Mouse (Mus musculus) midbrain, embryonic 10.5 days (tissue): ENCODE measurements around the gene Pkig. TPM values are rescaled to one million over a fixed set of nuclear protein-coding genes. Genes with fewer than 3 reads are reported as not detected.
A peak's percentile ranks its signal among the peaks of the same experiment; 100 is the strongest.
"Not testable (repeated sequence)": the region's sequence is repeated elsewhere in the genome, so short reads cannot be mapped to it uniquely, and the experiment has no call there.

Experiments used
- DNase-seq: peaks from one replicate; pipeline ENCODE4 v3.0.0-alpha.2; 2017; ENCODE audit warnings: low spot score
- H3K27ac ChIP-seq: fragments of 300-500 bp; sonication (generic); replicated peaks from 2 replicates; pipeline ENCODE4 v1.5.1; 2016; ENCODE audit warnings: mild to moderate bottlenecking
- H3K27me3 ChIP-seq: fragments of 300-500 bp; sonication (generic); 2 replicates; pipeline ENCODE4 v1.6.1; 2016; ENCODE audit warnings: low read depth, mild to moderate bottlenecking; ENCODE audit not compliant: poor library complexity, severe bottlenecking
- H3K36me3 ChIP-seq: fragments of 300-500 bp; sonication (generic); 2 replicates; pipeline ENCODE4 v1.6.1; 2016; ENCODE audit warnings: mild to moderate bottlenecking, moderate library complexity
- H3K4me1 ChIP-seq: fragments of 300-500 bp; sonication (generic); 2 replicates; pipeline ENCODE4 v1.6.1; 2016
- H3K4me3 ChIP-seq: fragments of 300-500 bp; sonication (generic); 2 replicates; pipeline ENCODE4 v1.5.1; 2016; ENCODE audit warnings: mild to moderate bottlenecking, moderate library complexity
- H3K9me3 ChIP-seq: fragments of 300-500 bp; sonication (generic); replicated peaks from 2 replicates; pipeline ENCODE4 v1.6.1; 2016; ENCODE audit warnings: mild to moderate bottlenecking
- WGBS: fragments of 180-500 bp; shearing (Covaris S2); methylation state at CpG from one replicate; pipeline ENCODE4 v1.1.7; 2016; 5-methylcytosine and 5-hydroxymethylcytosine counted together
- polyA plus RNA-seq: library from polyadenylated mRNA; unstranded; fragments of >200 nt; fragmentation: Nextera tagmentation; extraction: Ambion mirVana; gene quantifications from 2 replicates; pipeline ENCODE4 v1.2.1, GENCODE M21; 2016

Pkig gene
- 163 and 190 TPM in 2 replicates for polyA plus RNA-seq

DNA sequence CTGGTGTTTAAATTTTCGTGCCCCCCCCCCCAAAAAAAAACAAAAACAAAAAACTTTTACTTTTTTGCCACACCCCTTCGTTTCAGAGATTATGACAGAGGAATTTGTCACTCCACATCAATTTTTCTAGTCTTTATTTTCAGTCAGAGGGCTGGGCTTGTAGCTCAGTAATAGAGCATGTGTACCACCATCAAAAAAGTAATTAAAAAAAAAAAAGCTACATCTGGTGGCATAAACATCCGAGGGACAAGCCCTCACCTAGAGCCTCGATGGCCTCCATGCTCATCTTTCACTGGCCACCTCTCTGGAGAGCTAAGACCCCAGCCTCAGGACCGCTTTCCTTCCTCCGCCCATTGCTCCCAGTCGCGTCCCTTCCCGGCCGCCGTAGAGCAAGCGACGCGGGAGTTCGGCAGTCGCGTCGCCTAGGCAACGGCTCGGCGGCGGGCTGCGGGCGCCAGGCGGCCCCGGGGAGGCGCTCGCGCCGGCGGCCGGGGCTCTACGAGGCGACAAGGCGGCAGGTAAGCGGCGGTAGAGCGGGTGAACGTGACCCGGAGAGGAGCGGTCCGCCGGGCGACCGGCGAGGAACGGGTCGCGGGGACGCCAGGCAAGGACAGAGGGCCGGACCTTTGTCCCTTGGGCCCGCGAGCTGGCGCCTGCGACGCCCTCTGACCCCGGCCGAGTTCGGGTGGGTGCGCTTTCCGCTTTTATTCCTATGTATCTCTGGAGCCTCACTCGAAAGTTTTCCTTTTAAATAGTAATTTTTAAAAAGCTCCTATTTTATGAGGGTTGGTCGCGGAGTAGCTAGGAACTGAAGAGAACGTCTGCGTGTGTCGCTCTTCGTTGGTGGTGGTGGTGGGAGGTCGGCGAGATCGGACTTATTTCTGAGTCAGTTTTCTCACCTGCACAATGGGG is at the start of gene Pkig:
Gene Pkig, plus strand, starts transcription at position 412 of the 912 bp plus-strand sequence.
- peak within 1 kb of the TSS; percentile 95 for H3K27ac ChIP-seq
- peaks cover 30% of the 10 kb centered on the region for H3K4me1 ChIP-seq
- H3K27me3 ChIP-seq: no peaks in the 10 kb centered on the region
- peak; percentile 90 for DNase-seq
- WGBS: under 1% methylated on average over 71 of the region's 71 CpGs
- peak within 1 kb of the TSS; percentile 82 for H3K4me3 ChIP-seq
- peaks cover 5% of the 10 kb centered on the region; the same call in 1 of the 2 replicates for H3K36me3 ChIP-seq
- 0 out of 2 replicates have a peak, but pooled peaks cover 2% of the 10 kb centered on the region for H3K9me3 ChIP-seq

- Histone ChIP-seq H3K9me3 (no peaks in the 10 kb centered on the region), H3K4me1 (no peaks in the 10 kb centered on the region), H3K4me3 (no peak overlapping the region), H3K27ac (no peak overlapping the region), H3K27me3 (no peaks in the 10 kb centered on the region), H3K36me3 (peaks cover 53% of the 10 kb centered on the region)
- no peak for DNase-seq
- 87% methylated on average over 12 of the region's 12 CpGs for whole genome bisulfite sequencing
These were observed 48.8 kb upstream of the Pkig start for GRCm38 (mm10) chr2:163609281-163609975.

DNA sequence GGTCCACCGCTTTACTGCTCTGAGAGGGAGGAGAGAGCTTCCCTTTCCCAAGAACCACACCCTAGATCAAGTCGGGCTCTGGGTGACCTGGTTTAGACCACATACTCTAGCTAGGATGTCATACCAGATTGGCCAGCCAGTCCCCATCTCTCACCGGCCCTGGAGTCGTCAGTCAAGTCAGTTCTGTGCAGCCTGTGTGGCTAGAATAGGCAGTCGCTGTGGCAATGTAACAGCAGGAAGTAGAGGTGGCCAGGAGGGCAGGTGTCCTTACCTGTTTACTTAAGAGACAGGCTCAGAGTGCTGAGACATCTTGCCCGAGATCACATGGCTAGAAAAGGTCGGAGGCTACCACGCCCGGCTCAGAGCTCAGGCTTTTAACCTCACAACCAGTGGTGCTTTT is 47.0 kb upstream of the Pkig start:
- no peak for DNase-seq
- Histone ChIP-seq H3K36me3 (peaks cover 70% of the 10 kb centered on the region), H3K4me1 (no peaks in the 10 kb centered on the region), H3K4me3 (no peak overlapping the region), H3K27me3 (no peaks in the 10 kb centered on the region), H3K27ac (no peak overlapping the region), H3K9me3 (no peaks in the 10 kb centered on the region)
- 83% methylated on average over 9 of the region's 9 CpGs for WGBS

GRCm38 (mm10) chr2:163613206-163613605 is 45.0 kb upstream of the Pkig start:
- H3K4me1 ChIP-seq: no peaks in the 10 kb centered on the region
- no peak overlapping the region for H3K27ac ChIP-seq
- H3K27me3 ChIP-seq: no peaks in the 10 kb centered on the region
- 93% methylated on average over 5 of the region's 5 CpGs for WGBS
- no peak overlapping the region for H3K4me3 ChIP-seq
- peaks cover 80% of the 10 kb centered on the region for H3K36me3 ChIP-seq
- H3K9me3 ChIP-seq: no peaks in the 10 kb centered on the region
- DNase-seq: no peak

DNA sequence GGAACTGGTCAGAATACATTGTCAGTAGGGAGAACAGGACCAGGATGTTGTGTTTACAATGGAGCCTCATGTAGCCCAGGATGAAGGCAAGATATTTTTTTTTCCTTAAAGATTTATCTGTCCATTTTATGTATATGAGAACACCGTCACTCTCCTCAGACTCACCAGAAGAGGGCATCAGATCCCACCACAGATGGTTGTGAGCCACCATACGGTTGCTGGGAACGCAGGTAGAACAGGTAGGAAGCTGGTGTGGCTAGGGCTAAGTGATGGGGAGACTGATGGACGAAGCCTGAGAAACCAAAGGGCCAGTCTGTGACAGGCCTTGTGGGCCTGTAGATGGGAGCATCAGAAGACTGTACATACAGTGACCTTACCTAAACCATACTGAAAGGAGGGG is 44.2 kb upstream of the Pkig start:
- Histone ChIP-seq H3K27ac (no peak overlapping the region), H3K36me3 (peaks cover 88% of the 10 kb centered on the region), H3K4me3 (no peak overlapping the region), H3K27me3 (no peaks in the 10 kb centered on the region), H3K9me3 (no peaks in the 10 kb centered on the region), H3K4me1 (no peaks in the 10 kb centered on the region)
- DNase-seq: no peak
- WGBS: 89% methylated on average over 4 of the region's 4 CpGs

- 93% methylated on average over 9 of the region's 9 CpGs for WGBS
- peaks cover 93% of the 10 kb centered on the region for H3K36me3 ChIP-seq
- no peaks in the 10 kb centered on the region for H3K4me1 ChIP-seq
- DNase-seq: no peak
- H3K27ac ChIP-seq: no peak overlapping the region
- no peaks in the 10 kb centered on the region for H3K9me3 ChIP-seq
- no peak overlapping the region for H3K4me3 ChIP-seq
- H3K27me3 ChIP-seq: no peaks in the 10 kb centered on the region
These were observed 42.8 kb upstream of the Pkig start for GRCm38 (mm10) chr2:163615401-163615800.

- no peak overlapping the region for H3K4me3 ChIP-seq
- H3K36me3 ChIP-seq: peaks cover 93% of the 10 kb centered on the region
- no peak for DNase-seq
- no peaks in the 10 kb centered on the region for H3K9me3 ChIP-seq
- H3K27me3 ChIP-seq: no peaks in the 10 kb centered on the region
- no peak overlapping the region for H3K27ac ChIP-seq
- 90% methylated on average over 4 of the region's 4 CpGs for WGBS
- H3K4me1 ChIP-seq: no peaks in the 10 kb centered on the region
These were observed 42.1 kb upstream of the Pkig start for GRCm38 (mm10) chr2:163615906-163616651.

DNA sequence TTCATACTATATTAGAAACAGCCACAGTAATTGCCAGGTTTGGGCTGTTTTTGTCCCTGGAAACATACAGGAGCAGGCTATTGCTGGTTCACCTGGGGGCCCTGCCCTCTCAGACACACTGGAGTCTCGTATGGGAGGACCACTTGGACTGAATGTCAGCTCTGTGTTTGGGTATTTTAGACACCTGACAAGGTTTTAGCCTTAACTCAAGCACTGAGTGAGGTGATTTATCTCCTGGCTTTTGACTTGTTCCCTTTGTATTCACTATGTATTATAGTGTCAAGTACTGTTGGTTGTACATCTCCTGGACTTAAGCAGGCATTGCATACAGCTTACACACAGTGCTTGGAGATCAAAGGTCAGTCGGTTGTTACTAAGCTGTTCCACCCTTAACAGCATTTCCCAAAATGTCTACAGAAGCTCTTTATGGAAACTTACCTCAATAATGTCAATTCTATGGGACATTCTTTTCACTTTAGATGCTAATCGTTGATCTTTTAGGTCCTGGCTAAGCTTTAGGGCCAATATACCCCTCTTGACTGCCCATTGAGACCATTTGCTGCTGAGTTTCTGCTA is 41.4 kb upstream of the Pkig start:
- no peak for DNase-seq
- Histone ChIP-seq H3K4me3 (no peak overlapping the region), H3K4me1 (no peaks in the 10 kb centered on the region), H3K9me3 (no peaks in the 10 kb centered on the region), H3K27me3 (no peaks in the 10 kb centered on the region), H3K36me3 (peaks cover 97% of the 10 kb centered on the region), H3K27ac (no peak overlapping the region)
- WGBS: 83% methylated on average over 3 of the region's 3 CpGs

- peaks cover 97% of the 10 kb centered on the region for H3K36me3 ChIP-seq
- 85% methylated on average over 3 of the region's 3 CpGs for WGBS
- no peak overlapping the region for H3K4me3 ChIP-seq
- no peaks in the 10 kb centered on the region for H3K27me3 ChIP-seq
- DNase-seq: no peak
- no peak overlapping the region for H3K27ac ChIP-seq
- no peaks in the 10 kb centered on the region for H3K4me1 ChIP-seq
- no peaks in the 10 kb centered on the region for H3K9me3 ChIP-seq
These were observed 40.8 kb upstream of the Pkig start for GRCm38 (mm10) chr2:163617232-163617863.

DNA sequence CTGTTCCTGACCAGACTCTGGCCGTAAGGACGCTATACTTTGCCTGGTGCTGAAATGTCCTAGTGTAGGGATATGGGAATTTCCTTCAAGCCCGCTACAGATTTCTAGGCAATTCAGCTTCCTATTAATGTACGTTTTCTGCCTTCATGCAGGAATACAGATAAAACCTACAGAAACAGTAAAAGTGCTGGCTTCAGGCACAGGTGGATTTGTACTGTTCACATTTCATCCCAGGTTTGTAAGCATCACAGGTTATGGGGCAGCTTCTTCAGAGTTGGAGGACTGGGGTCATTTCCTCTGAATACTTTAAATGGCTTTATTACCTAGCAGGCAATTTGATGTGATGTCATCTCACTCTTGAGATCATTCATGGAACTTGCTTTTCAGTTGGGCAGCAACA is 40.3 kb upstream of the Pkig start:
- no peak for DNase-seq
- WGBS: 92% methylated on average over 4 of the region's 4 CpGs
- Histone ChIP-seq H3K9me3 (no peaks in the 10 kb centered on the region), H3K27me3 (no peaks in the 10 kb centered on the region), H3K36me3 (peaks cover 98% of the 10 kb centered on the region), H3K27ac (no peak overlapping the region), H3K4me3 (no peak overlapping the region), H3K4me1 (no peaks in the 10 kb centered on the region)

GRCm38 (mm10) chr2:163620451-163620850 is 37.7 kb upstream of the Pkig start:
- Histone ChIP-seq H3K4me1 (no peaks in the 10 kb centered on the region), H3K27me3 (no peaks in the 10 kb centered on the region), H3K9me3 (no peaks in the 10 kb centered on the region), H3K36me3 (peaks cover 93% of the 10 kb centered on the region), H3K4me3 (no peak overlapping the region), H3K27ac (no peak overlapping the region)
- no peak for DNase-seq
- WGBS: 90% methylated on average over 8 of the region's 8 CpGs

DNA sequence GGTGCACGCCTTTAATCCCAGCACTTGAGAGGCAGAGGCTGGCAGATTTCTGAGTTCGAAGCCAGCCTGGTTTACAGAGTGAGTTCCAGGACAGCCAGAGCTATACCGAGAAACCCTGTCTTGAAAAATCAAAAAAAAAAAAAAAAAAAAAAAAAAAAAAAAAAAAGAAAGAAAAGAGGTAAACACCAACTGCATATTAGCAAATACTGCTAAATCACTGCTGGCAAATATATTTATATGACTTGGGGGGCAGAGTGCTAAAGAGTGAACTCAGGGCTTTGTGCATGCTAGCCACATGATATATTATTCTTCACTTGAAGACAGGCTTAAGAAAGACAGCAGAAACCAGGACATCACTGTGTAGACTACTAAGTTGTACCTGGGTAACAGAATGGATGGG is 36.8 kb upstream of the Pkig start:
- H3K4me1 ChIP-seq, H3K9me3 ChIP-seq, H3K4me3 ChIP-seq, H3K27ac ChIP-seq, DNase-seq, H3K27me3 ChIP-seq: not testable (repeated sequence)
- 92% methylated on average over 3 of the region's 3 CpGs for WGBS
- H3K36me3 ChIP-seq: peaks cover 93% of the 10 kb centered on the region
